Comparison of ENCODE assay signal across 23 mouse cellular contexts in the genomic region with DNA sequence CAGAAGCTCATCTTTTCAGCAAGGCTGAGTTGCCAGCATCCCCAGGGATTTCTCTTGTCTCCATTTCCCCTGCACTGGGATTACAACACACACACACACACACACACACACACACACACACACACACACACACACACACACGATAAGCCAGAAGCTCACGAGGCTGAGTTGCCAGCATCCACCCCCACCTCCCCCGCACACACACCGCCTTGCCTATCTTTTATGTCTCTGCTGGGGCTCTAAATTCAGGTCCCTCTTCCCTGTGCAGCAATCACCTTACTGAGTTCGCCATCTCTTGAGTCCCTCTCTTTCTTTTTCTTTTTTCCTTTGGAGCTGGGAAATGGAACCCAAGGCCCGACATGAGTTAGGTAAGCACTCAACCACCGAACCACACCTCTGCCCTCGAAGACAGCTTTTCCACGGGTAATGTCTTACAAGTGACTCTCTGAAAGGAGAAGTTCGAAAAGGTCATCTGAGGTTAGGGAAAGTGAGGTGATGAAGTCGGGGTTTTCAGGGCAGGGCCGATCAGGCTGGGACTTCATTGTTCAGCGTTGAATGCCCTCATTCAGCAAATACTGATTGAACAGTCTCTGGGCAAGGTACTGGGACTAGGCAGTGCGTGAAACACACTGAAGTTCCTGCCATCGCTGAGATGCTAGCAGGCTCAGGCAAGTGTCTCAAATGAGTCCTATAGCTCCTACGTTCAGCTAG. TPM values are rescaled to one million over a fixed set of nuclear protein-coding genes. Genes with fewer than 3 reads are reported as not detected.
DNase-seq lines count a peak whose midpoint lies in the region; ATAC-seq and TF ChIP-seq lines count a peak whose summit lies in the region.
"Had no signal": no experiment of that assay in that cellular context is flagged by ENCODE, and none has a peak within 500 bp of the region (broad histone marks: within the 10 kb centered on the region; RNA-seq: fewer than 3 reads in every experiment).

No protein-coding gene starts in this region.

- TF ChIP-seq CTCF in lung, postnatal 0 days (IDR thresholded peaks at IDR 0.05), result no peak
- TF ChIP-seq CTCF in bone marrow, adult 2 months (IDR thresholded peaks at IDR 0.05; ENCODE audit: control insufficient read depth, insufficient read depth, low read length), result no peak
- TF ChIP-seq CTCF in stomach, postnatal 0 days (IDR thresholded peaks at IDR 0.05; ENCODE audit: low read depth), result no peak

- H3K9me3 ChIP-seq in lung, postnatal 0 days (ENCODE audit: low read length), result no peaks in the 10 kb centered on the region
- H3K9me3 ChIP-seq in megakaryocyte, embryonic 14.5 days, result peaks cover 4% of the 10 kb centered on the region; the same call in 1 of the 2 replicates
- H3K9me3 ChIP-seq in stomach, postnatal 0 days (ENCODE audit: control insufficient read depth, low read length), result no peaks in the 10 kb centered on the region
- H3K9me3 ChIP-seq: forebrain, embryonic 13.5 days; heart, embryonic 10.5 days; hindbrain, embryonic 15.5 days; lung, embryonic 15.5 days had no signal

- 64% methylated on average over 16 of the region's 16 CpGs for WGBS in lung, postnatal 0 days
- 19% methylated on average over 16 of the region's 16 CpGs for WGBS in bone marrow, adult 2 months
- 61% methylated on average over 16 of the region's 16 CpGs for WGBS in stomach, postnatal 0 days

- H3K9ac ChIP-seq in lung, postnatal 0 days (replicated peaks; ENCODE audit: low read depth), result no peak overlapping the region
- no peak overlapping the region for H3K9ac ChIP-seq in stomach, postnatal 0 days (ENCODE audit: low read length)
- H3K9ac ChIP-seq: forebrain, embryonic 13.5 days; hindbrain, embryonic 15.5 days; lung, embryonic 15.5 days had no signal

- ATAC-seq in lung, postnatal 0 days, result no peak
- peak; percentile 67 for ATAC-seq in stomach, postnatal 0 days (ENCODE audit: low FRiP score, low TSS enrichment)
- no peak for ATAC-seq in inflammation-experienced regulatory T-cells, adult 6 months
- ATAC-seq: activated CD4-positive, CD25-positive, alpha-beta regulatory T cell, adult 4 months; forebrain, embryonic 13.5 days had no signal

- no peaks in the 10 kb centered on the region for H3K4me1 ChIP-seq in lung, postnatal 0 days (ENCODE audit: insufficient read depth, low read depth, low read length)
- H3K4me1 ChIP-seq in bone marrow, adult 2 months (ENCODE audit: control insufficient read depth, insufficient read depth, low read length), result peaks cover 5% of the 10 kb centered on the region
- H3K4me1 ChIP-seq in megakaryocyte, embryonic 14.5 days, result peaks cover 66% of the 10 kb centered on the region
- H3K4me1 ChIP-seq in stomach, postnatal 0 days (replicated peaks; ENCODE audit: control insufficient read depth, insufficient read depth), result no peaks in the 10 kb centered on the region
- H3K4me1 ChIP-seq: lung, embryonic 15.5 days had no signal

- H3K36me3 ChIP-seq in lung, postnatal 0 days (ENCODE audit: insufficient read depth, low read length), result no peaks in the 10 kb centered on the region
- H3K36me3 ChIP-seq in megakaryocyte, embryonic 14.5 days (replicated peaks; ENCODE audit: low read length), result peaks cover 34% of the 10 kb centered on the region
- no peaks in the 10 kb centered on the region for H3K36me3 ChIP-seq in stomach, postnatal 0 days (ENCODE audit: control insufficient read depth, insufficient read depth, low read length)
- H3K36me3 ChIP-seq: heart, embryonic 10.5 days; hindbrain, embryonic 15.5 days; lung, embryonic 15.5 days had no signal

- no peaks in the 10 kb centered on the region for H3K27me3 ChIP-seq in lung, postnatal 0 days (replicated peaks; ENCODE audit: insufficient read depth, low read length)
- H3K27me3 ChIP-seq in megakaryocyte, embryonic 14.5 days (replicated peaks), result no peaks in the 10 kb centered on the region
- H3K27me3 ChIP-seq in stomach, postnatal 0 days (ENCODE audit: control insufficient read depth, insufficient read depth, low read length), result no peaks in the 10 kb centered on the region
- H3K27me3 ChIP-seq: forebrain, embryonic 13.5 days; hindbrain, embryonic 15.5 days; lung, embryonic 15.5 days had no signal

- no peak overlapping the region for H3K4me3 ChIP-seq in lung, postnatal 0 days (ENCODE audit: low read depth, low read length)
- no peak overlapping the region for H3K4me3 ChIP-seq in bone marrow, adult 2 months (replicated peaks; ENCODE audit: control insufficient read depth, low read depth, low read length)
- H3K4me3 ChIP-seq in megakaryocyte, embryonic 14.5 days (replicated peaks), result peak overlapping the region; percentile 21
- H3K4me3 ChIP-seq in stomach, postnatal 0 days (ENCODE audit: low read depth, low read length), result no peak overlapping the region
- H3K4me3 ChIP-seq: forebrain, embryonic 13.5 days; heart, embryonic 10.5 days; hindbrain, embryonic 15.5 days; lung, embryonic 15.5 days had no signal

- no peak for TF ChIP-seq EP300 in lung, postnatal 0 days (IDR thresholded peaks at IDR 0.05)
- TF ChIP-seq EP300 in stomach, postnatal 0 days (optimal IDR thresholded peaks at IDR 0.05), result no peak

- TF ChIP-seq POLR2A in bone marrow, adult 2 months (IDR thresholded peaks at IDR 0.05; ENCODE audit: borderline replicate concordance, control insufficient read depth, low read depth, low read length), result no peak

- no peak overlapping the region for H3K4me2 ChIP-seq in lung, postnatal 0 days (replicated peaks; ENCODE audit: low read depth, low read length)
- no peak overlapping the region for H3K4me2 ChIP-seq in stomach, postnatal 0 days (replicated peaks; ENCODE audit: low read depth)
- H3K4me2 ChIP-seq: forebrain, embryonic 13.5 days; hindbrain, embryonic 15.5 days; lung, embryonic 15.5 days; midbrain, embryonic 11.5 days had no signal

- peak; percentile 21 for DNase-seq in lung, postnatal 0 days (ENCODE audit: low spot score)
- DNase-seq in lung, postnatal 36 days, result no peak
- DNase-seq in stomach, postnatal 0 days (ENCODE audit: low spot score), result no peak
- DNase-seq in layer of hippocampus, adult 9-11 months, result no peak
- DNase-seq in urinary bladder, postnatal 36 days (ENCODE audit: low spot score in 2 of 2), result no peak
- DNase-seq: cerebellum, postnatal 14 days; gastrocnemius, postnatal 25 days; heart, postnatal 10 days; kidney, adult 2 months; kidney, postnatal 14 days; layer of hippocampus, postnatal 36 days; left cerebral cortex, postnatal 4 days; right cerebral cortex, adult 18-20 months; thymus, adult 2 months had no signal

- no peak overlapping the region for H3K27ac ChIP-seq in lung, postnatal 0 days (ENCODE audit: low read length)
- peak overlapping the region; percentile 83 for H3K27ac ChIP-seq in bone marrow, adult 2 months (ENCODE audit: control insufficient read depth, insufficient read depth, low read depth, low read length, poor library complexity)
- no peak overlapping the region for H3K27ac ChIP-seq in stomach, postnatal 0 days (replicated peaks)
- H3K27ac ChIP-seq: forebrain, embryonic 13.5 days; heart, embryonic 10.5 days; hindbrain, embryonic 15.5 days; lung, embryonic 15.5 days had no signal

RNA-seq across cellular contexts. Expression of a gene that starts 6.3 kb away (rescaled TPM):
- 1.8 and 2.3 TPM in 2 replicates for polyA plus RNA-seq in lung, postnatal 0 days (2015; fragmentation: Nextera tagmentation; extraction: Ambion mirVana)
- polyA plus RNA-seq in bone marrow, adult 2 months (2011; ENCODE audit: insufficient read depth, insufficient read length, low replicate concordance, missing spikeins), result 31.3 and 50.4 TPM in 2 replicates
- polyA plus RNA-seq in megakaryocyte, embryonic 14.5 days (2012; ENCODE audit: insufficient read depth, low replicate concordance), result 23.4 and 34.7 TPM in 2 replicates
- 10.4 and 11.9 TPM in 2 replicates for polyA plus RNA-seq in stomach, postnatal 0 days (2015; fragmentation: Nextera tagmentation; extraction: Ambion mirVana)
- 10 to 100 TPM; 22.4 to 30.5 (median 26.4) TPM for polyA plus RNA-seq in inflammation-experienced regulatory T-cells, adult 6 months (2017; shearing (Covaris generic))

RNA-seq across cellular contexts. Expression of a gene that starts 6.6 kb away (rescaled TPM):
- polyA plus RNA-seq in lung, postnatal 0 days (2015; fragmentation: Nextera tagmentation; extraction: Ambion mirVana), result 6.6 and 7.1 TPM in 2 replicates
- 1.5 and 3.7 TPM in 2 replicates for polyA plus RNA-seq in bone marrow, adult 2 months (2011; ENCODE audit: insufficient read depth, insufficient read length, low replicate concordance, missing spikeins)
- 0.88 TPM in 1 of 2 replicates, not detected in the other for polyA plus RNA-seq in megakaryocyte, embryonic 14.5 days (2012; ENCODE audit: insufficient read depth, low replicate concordance)
- polyA plus RNA-seq in stomach, postnatal 0 days (2015; fragmentation: Nextera tagmentation; extraction: Ambion mirVana), result 3.2 and 3.5 TPM in 2 replicates
- polyA plus RNA-seq in inflammation-experienced regulatory T-cells, adult 6 months (2017; shearing (Covaris generic)), result 1 to 10 TPM; 1.8 to 8.0 (median 4.6) TPM

RNA-seq across cellular contexts. Expression of a gene that starts 54.0 kb away (rescaled TPM):
- polyA plus RNA-seq in lung, postnatal 0 days (2015; fragmentation: Nextera tagmentation; extraction: Ambion mirVana), result 23.6 and 28.8 TPM in 2 replicates
- 13.3 and 19.3 TPM in 2 replicates for polyA plus RNA-seq in bone marrow, adult 2 months (2011; ENCODE audit: insufficient read depth, insufficient read length, low replicate concordance, missing spikeins)
- 2.9 and 3.9 TPM in 2 replicates for polyA plus RNA-seq in megakaryocyte, embryonic 14.5 days (2012; ENCODE audit: insufficient read depth, low replicate concordance)
- 21.5 and 22.1 TPM in 2 replicates for polyA plus RNA-seq in stomach, postnatal 0 days (2015; fragmentation: Nextera tagmentation; extraction: Ambion mirVana)
- polyA plus RNA-seq in inflammation-experienced regulatory T-cells, adult 6 months (2017; shearing (Covaris generic)), result 10 to 100 TPM; 44.8 to 49.1 (median 46.0) TPM
